Mouse (Mus musculus) ES-E14 (cell line): ENCODE results near the gene Pex19. TPM values are rescaled to one million over a fixed set of nuclear protein-coding genes. Genes with fewer than 3 reads are reported as not detected.

Source experiments
- DNase-seq: peaks from one replicate; pipeline ENCODE4 v3.0.0-alpha.2; 2013; ENCODE audit warnings: low read depth, low spot score
- H3K27ac ChIP-seq: 2 replicates; pipeline ENCODE4 v1.5.1; 2012; ENCODE audit warnings: low read depth, mild to moderate bottlenecking, low read length, moderate library complexity, mixed read lengths; ENCODE audit not compliant: poor library complexity, insufficient read depth, severe bottlenecking
- H3K36me3 ChIP-seq: 2 replicates; pipeline ENCODE4 v1.6.1; 2012; ENCODE audit warnings: mild to moderate bottlenecking, low read length, moderate library complexity, mixed read lengths; ENCODE audit not compliant: control insufficient read depth, poor library complexity, insufficient read depth, severe bottlenecking
- H3K4me1 ChIP-seq, 2 experiments: fragments of 150-350 bp in 1 of 2; sonication (generic) in 1 of 2; 2 replicates each; pipeline ENCODE4 v1.6.1; 2012; ENCODE audit warnings: low read length in 2 of 2, mild to moderate bottlenecking in 1 of 2, mixed read lengths in 1 of 2; ENCODE audit not compliant: control insufficient read depth in 2 of 2, insufficient read depth in 2 of 2, poor library complexity in 1 of 2
- H3K4me3 ChIP-seq, 2 experiments: fragments of 150-350 bp in 1 of 2; sonication (generic) in 1 of 2; 2 replicates each; pipeline ENCODE4 v1.5.1; 2012; ENCODE audit warnings: low read length in 2 of 2, low read depth in 1 of 2, mild to moderate bottlenecking in 1 of 2, mixed read lengths in 1 of 2; ENCODE audit not compliant: insufficient read depth in 1 of 2, poor library complexity in 1 of 2, severe bottlenecking in 1 of 2
- H3K9ac ChIP-seq: 2 replicates; pipeline ENCODE4 v1.6.1; 2012; ENCODE audit warnings: low read depth, mild to moderate bottlenecking, low read length, mixed read lengths; ENCODE audit not compliant: poor library complexity, insufficient read depth, severe bottlenecking
- H3K9me3 ChIP-seq: fragments of 150-350 bp; sonication (generic); 2 replicates; pipeline ENCODE4 v1.6.1; 2012; ENCODE audit warnings: low read depth, mild to moderate bottlenecking, low read length; ENCODE audit not compliant: control insufficient read depth, insufficient read depth
- CHD2 ChIP-seq: IDR thresholded peaks from 2 replicates; pipeline ENCODE4 v1.6.1; 2014; ENCODE audit warnings: mild to moderate bottlenecking, low read depth, low read length, inconsistent platforms
- HCFC1 ChIP-seq: IDR thresholded peaks from 2 replicates; pipeline ENCODE4 v1.6.1; 2012; ENCODE audit warnings: low read length, inconsistent platforms, borderline replicate concordance; ENCODE audit not compliant: insufficient read depth
- MAFK ChIP-seq: IDR thresholded peaks from 2 replicates; pipeline ENCODE4 v1.6.1; 2014; ENCODE audit warnings: mild to moderate bottlenecking, low read depth, low read length, inconsistent platforms; ENCODE audit not compliant: insufficient read depth
- ZC3H11A ChIP-seq: IDR thresholded peaks from 2 replicates; pipeline ENCODE4 v1.6.1; 2012; ENCODE audit warnings: low read depth, mild to moderate bottlenecking, inconsistent platforms, low read length, borderline replicate concordance
- ZNF384 ChIP-seq: IDR thresholded peaks from 2 replicates; pipeline ENCODE4 v1.6.1; 2012; ENCODE audit warnings: low read depth, low read length, inconsistent platforms
- in situ Hi-C, 2 experiments: fragments of 600-800 bp; cut with MboI; formaldehyde crosslinking; loops; one replicate each; pipeline ENCODE4 v1.15.1; 2025; ENCODE audit warnings: low sequenced_read_pairs in 2 of 2, inconsistent platforms in 1 of 2; ENCODE audit not compliant: unreplicated experiment in 2 of 2
- total RNA-seq: library from RNA; depleted of rRNA; stranded (reverse); fragments of 300-350 nt; gene quantifications from 2 replicates; pipeline ENCODE4 v1.2.3, GENCODE M21; 2012

Pex19 gene
- total RNA-seq, 1 experiment, result 81.7 TPM

DNA sequence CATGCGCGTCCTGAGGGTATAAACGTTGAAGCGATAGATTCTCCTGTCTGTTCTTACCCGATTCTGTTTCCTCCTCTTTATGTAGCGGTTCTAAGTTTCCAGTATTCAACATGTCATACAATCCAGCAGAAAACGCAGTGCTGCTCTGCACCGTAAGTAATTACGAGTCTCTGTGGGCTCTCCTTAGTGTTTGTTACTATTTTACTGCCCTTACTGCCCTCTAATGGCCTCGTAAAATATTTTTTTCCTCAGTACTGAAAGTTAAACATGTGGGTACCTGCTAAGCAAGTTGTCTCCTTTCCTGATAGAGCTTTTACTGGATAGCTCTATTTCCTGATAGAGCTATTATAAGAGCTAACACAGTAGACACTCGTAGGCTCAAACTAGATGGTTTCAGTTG is 21.5 kb upstream of the Pex19 start:
- no peak overlapping the region for H3K27ac ChIP-seq
- H3K4me1 ChIP-seq, result 0 out of 4 replicates have a peak, but pooled peaks cover 0 to 3% of the 10 kb centered on the region in 2 experiments
- DNase-seq, result no peak
- H3K9ac ChIP-seq, result no peak overlapping the region
- in situ Hi-C loops, result no loop called here
- H3K36me3 ChIP-seq, result peaks cover 33% of the 10 kb centered on the region
- no peak overlapping the region for H3K4me3 ChIP-seq
- TF ChIP-seq ZC3H11A, result no peak
- no peak for TF ChIP-seq CHD2
- TF ChIP-seq MAFK, result no peak
- TF ChIP-seq ZNF384, result no peak
- no peak for TF ChIP-seq HCFC1
- no peaks in the 10 kb centered on the region for H3K9me3 ChIP-seq

DNA sequence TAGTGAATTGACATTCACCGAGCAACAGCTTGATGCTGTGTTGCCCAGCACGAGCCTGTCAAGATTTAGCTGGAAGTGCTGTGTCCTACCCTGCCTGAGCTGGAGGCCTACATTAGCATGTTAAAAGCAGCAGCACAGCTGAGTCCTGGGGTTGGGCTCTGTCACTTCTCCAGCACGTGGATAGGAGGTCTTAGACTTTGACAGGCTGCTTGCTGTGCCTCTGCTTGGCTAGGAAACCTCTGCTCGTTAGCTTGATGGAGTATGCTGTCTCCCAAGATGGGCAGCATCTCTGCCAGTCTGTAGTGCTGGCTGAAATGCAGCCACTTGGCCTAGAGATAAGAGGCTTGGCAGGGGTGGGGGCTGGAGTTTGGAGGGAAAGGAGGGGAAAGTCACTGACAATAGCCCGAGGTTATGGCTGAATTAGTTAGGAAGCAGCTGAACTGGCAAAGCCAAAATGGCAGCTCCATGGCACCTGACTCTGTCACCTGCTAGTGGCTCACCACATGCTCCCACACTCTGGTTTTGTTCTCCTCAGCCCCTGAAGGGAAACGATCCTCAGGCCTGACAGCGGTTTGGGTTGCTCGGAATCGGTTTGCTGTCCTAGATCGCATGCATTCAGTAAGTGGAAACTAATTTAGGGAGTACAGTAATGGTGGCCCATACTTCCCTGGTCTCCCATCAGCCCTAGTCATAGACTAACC is 18.6 kb upstream of the Pex19 start:
- Histone ChIP-seq H3K9ac (no peak overlapping the region), H3K9me3 (no peaks in the 10 kb centered on the region), H3K36me3 (peaks cover 32% of the 10 kb centered on the region)

DNA sequence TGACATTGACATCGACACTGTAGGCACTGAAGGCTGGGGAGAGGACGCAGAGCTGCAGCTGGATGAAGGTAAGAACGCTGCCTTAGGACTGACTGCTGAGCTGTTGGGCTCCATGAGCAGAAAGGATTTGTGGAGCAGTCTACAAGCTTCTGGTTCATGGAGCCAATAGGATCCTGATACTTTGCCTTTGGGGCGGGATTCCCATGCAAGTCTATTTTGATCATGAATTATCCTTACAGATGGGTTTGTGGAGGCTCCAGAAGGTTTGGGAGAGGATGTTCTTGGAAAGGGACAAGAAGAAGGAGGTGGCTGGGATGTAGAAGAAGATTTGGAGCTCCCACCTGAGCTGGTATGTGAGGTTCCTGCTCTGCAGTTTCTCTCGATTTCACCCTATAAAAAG is 9.6 kb upstream of the Pex19 start:
- DNase-seq, result no peak
- no peak overlapping the region for H3K27ac ChIP-seq
- in situ Hi-C loops, result no loop called here
- TF ChIP-seq HCFC1, result no peak
- no peak for TF ChIP-seq CHD2
- TF ChIP-seq MAFK, result no peak
- no peak for TF ChIP-seq ZNF384
- no peak for TF ChIP-seq ZC3H11A
- H3K4me1 ChIP-seq, result no peaks in the 10 kb centered on the region
- H3K9ac ChIP-seq, result no peak overlapping the region
- H3K36me3 ChIP-seq, result peaks cover 21% of the 10 kb centered on the region
- H3K4me3 ChIP-seq, result no peak overlapping the region
- H3K9me3 ChIP-seq, result no peaks in the 10 kb centered on the region

More for the DNA sequence above, 18.6 kb upstream of the Pex19 start:
- Histone ChIP-seq H3K27ac (no peak overlapping the region), H3K4me3 (no peak overlapping the region), H3K4me1 (0 out of 4 replicates have a peak, but pooled peaks cover 0 to 3% of the 10 kb centered on the region in 2 experiments)
- no peak for DNase-seq
- in situ Hi-C loops, result no loop called here
- no peak for TF ChIP-seq CHD2
- TF ChIP-seq ZNF384, result no peak
- TF ChIP-seq ZC3H11A, result no peak
- TF ChIP-seq HCFC1, result no peak
- no peak for TF ChIP-seq MAFK

DNA sequence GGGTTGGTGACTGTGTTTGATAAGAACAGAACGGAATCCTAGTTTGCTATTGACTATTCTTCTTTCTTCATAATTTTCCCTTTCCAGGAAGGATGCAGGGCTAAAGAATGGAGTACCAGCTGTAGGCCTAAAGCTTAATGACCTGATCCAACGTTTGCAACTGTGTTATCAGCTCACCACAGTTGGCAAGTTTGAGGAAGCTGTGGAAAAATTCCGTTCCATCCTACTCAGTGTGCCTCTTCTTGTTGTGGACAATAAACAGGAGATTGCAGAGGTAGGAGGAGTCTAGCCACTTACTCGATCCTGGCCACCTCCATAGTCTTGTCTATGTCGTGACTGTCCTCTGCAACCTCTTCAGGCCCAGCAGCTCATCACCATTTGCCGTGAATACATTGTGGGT is 7.5 kb upstream of the Pex19 start:
- Histone ChIP-seq H3K4me3 (no peak overlapping the region), H3K9ac (no peak overlapping the region), H3K9me3 (no peaks in the 10 kb centered on the region), H3K4me1 (no peaks in the 10 kb centered on the region), H3K36me3 (peaks cover 21% of the 10 kb centered on the region), H3K27ac (no peak overlapping the region)
- in situ Hi-C loops, result no loop called here
- no peak for DNase-seq
- no peak for TF ChIP-seq MAFK
- no peak for TF ChIP-seq HCFC1
- TF ChIP-seq ZC3H11A, result no peak
- TF ChIP-seq CHD2, result no peak
- no peak for TF ChIP-seq ZNF384

DNA sequence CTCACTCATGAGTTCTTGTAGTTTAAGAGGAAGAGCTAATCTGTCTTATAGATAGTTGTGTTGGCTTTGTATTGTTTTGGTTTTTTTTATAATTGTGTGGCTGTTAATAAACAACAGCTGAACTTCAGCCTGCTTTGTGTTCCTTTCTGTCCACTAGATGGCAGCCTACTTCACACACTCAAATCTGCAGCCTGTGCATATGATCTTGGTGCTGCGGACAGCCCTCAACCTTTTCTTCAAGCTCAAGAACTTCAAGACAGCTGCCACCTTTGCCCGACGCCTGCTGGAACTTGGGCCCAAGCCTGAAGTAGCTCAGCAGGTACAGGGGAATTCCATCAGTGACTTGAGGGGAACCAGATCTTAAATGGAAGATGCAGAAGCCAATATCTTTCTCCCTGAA is 6.8 kb upstream of the Pex19 start:
- H3K9ac ChIP-seq, result no peak overlapping the region
- no peak overlapping the region for H3K4me3 ChIP-seq
- TF ChIP-seq ZC3H11A (peak; percentile 73), MAFK (0 out of 2 replicates have a peak, but pooled peaks have one; percentile 30), HCFC1 (no peak)
- no peaks in the 10 kb centered on the region for H3K9me3 ChIP-seq
- peak; percentile 25 for DNase-seq
- H3K4me1 ChIP-seq, result no peaks in the 10 kb centered on the region
- in situ Hi-C loops, result no loop called here
- no peak overlapping the region for H3K27ac ChIP-seq
- H3K36me3 ChIP-seq, result peaks cover 21% of the 10 kb centered on the region
